Mouse (Mus musculus) embryonic facial prominence, embryonic 14.5 days (tissue): ENCODE measurements at regions not wholly inside any gene's neighbourhood (a gene's known extent, or its start where the extent isn't known, plus 50 kb on each side); places are given as distances from the start of the nearest gene placed in this dataset.
A peak's percentile ranks its signal among the peaks of the same experiment; 100 is the strongest.

Source experiments
- ATAC-seq: fragments of 200-750 bp; cut with Nextera tagmentation; 2 replicates; pipeline ENCODE4 v1.8.0; 2017; ENCODE audit warnings: low read depth, moderate number of reproducible peaks, moderate TSS enrichment
- DNase-seq: peaks from one replicate; pipeline ENCODE4 v3.0.0-alpha.2; 2015; ENCODE audit warnings: low spot score
- H3K27ac ChIP-seq: fragments of 300-500 bp; sonication (generic); replicated peaks from 2 replicates; pipeline ENCODE4 v1.5.1; 2014; ENCODE audit warnings: low read depth, mild to moderate bottlenecking, low read length, moderate library complexity
- H3K27me3 ChIP-seq: fragments of 300-500 bp; sonication (generic); replicated peaks from 2 replicates; pipeline ENCODE4 v1.6.1; 2014; ENCODE audit warnings: low read length; ENCODE audit not compliant: control insufficient read depth, insufficient read depth
- H3K36me3 ChIP-seq: fragments of 300-500 bp; sonication (generic); 2 replicates; pipeline ENCODE4 v1.6.1; 2014; ENCODE audit warnings: low read length, mixed read lengths; ENCODE audit not compliant: control insufficient read depth, insufficient read depth
- H3K4me1 ChIP-seq: fragments of 300-500 bp; sonication (generic); 2 replicates; pipeline ENCODE4 v1.6.1; 2014; ENCODE audit warnings: antibody characterized with exemption, low read length; ENCODE audit not compliant: control insufficient read depth, insufficient read depth
- H3K4me2 ChIP-seq: fragments of 300-500 bp; sonication (generic); 2 replicates; pipeline ENCODE4 v1.6.1; 2014; ENCODE audit warnings: low read depth, mild to moderate bottlenecking, low read length, moderate library complexity, mixed read lengths
- H3K4me3 ChIP-seq: fragments of 300-500 bp; sonication (generic); 2 replicates; pipeline ENCODE4 v1.5.1; 2014; ENCODE audit warnings: low read depth, mild to moderate bottlenecking, low read length
- H3K9ac ChIP-seq: fragments of 300-500 bp; sonication (generic); 2 replicates; pipeline ENCODE4 v1.6.1; 2014; ENCODE audit warnings: low read depth, mild to moderate bottlenecking, low read length, moderate library complexity, mixed read lengths
- H3K9me3 ChIP-seq: fragments of 300-500 bp; sonication (generic); 2 replicates; pipeline ENCODE4 v1.6.1; 2016; ENCODE audit warnings: low read length; ENCODE audit not compliant: control insufficient read depth
- WGBS: fragments of 180-500 bp; shearing (Covaris S2); extraction: QIAGEN DNeasy Blood & Tissue Kit; methylation state at CpG from one replicate; pipeline ENCODE4 v1.1.7; 2014; 5-methylcytosine and 5-hydroxymethylcytosine counted together

DNA sequence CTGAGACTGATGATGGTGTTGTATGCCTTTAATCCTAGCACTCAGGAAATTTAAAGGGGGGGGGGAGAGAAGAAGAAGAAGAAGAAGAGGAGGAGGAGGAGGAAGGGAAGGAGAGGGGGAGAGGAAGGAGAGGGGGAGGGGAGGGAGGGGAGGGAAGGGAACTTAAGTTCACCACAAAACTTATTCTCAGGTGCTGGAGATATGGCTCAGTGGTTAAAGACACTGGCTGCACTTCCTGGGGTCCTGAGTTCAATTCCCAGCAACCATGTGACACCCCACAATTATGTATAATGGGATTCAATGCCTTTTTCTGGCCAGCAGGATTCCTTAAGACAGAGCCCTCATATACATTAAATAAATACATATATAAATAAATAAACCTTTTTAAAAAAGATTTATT, 183.6 kb downstream of the Pfkfb3 start:
- H3K36me3 ChIP-seq, result no peaks in the 10 kb centered on the region
- no peak for ATAC-seq
- H3K9me3 ChIP-seq, result no peaks in the 10 kb centered on the region
- no peaks in the 10 kb centered on the region for H3K4me1 ChIP-seq
- no peaks in the 10 kb centered on the region for H3K27me3 ChIP-seq
- no peak overlapping the region for H3K4me3 ChIP-seq
- H3K27ac ChIP-seq, result no peak overlapping the region
- no peak overlapping the region for H3K4me2 ChIP-seq
- DNase-seq, result no peak
- H3K9ac ChIP-seq, result no peak overlapping the region

DNA sequence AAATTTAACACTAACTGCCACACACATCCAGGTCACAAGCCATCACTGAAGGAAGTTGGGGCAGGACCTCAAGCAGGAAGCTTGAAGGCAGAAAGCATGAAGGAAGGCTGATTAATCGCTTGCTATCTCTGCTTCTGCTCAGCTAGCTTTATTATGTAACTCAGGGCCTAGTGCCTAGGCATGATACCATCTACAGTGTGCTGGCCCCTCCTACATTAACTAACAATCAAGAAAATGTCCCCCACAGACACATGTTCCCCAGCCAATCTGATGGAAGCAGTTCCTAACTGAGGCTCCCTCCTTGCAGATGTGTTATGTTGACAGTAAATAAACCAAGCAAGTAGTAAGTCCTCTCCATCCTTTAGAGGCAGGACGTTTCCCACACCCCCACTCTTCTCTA, 186.6 kb downstream of the Pfkfb3 start:
- Histone ChIP-seq H3K27me3 (no peaks in the 10 kb centered on the region), H3K4me3 (no peak overlapping the region), H3K4me2 (no peak overlapping the region), H3K9me3 (no peaks in the 10 kb centered on the region), H3K27ac (no peak overlapping the region), H3K36me3 (no peaks in the 10 kb centered on the region), H3K4me1 (no peaks in the 10 kb centered on the region), H3K9ac (no peak overlapping the region)
- ATAC-seq (no peak), DNase-seq (no peak)
- WGBS, result 61% methylated on average over 2 of the region's 2 CpGs

DNA sequence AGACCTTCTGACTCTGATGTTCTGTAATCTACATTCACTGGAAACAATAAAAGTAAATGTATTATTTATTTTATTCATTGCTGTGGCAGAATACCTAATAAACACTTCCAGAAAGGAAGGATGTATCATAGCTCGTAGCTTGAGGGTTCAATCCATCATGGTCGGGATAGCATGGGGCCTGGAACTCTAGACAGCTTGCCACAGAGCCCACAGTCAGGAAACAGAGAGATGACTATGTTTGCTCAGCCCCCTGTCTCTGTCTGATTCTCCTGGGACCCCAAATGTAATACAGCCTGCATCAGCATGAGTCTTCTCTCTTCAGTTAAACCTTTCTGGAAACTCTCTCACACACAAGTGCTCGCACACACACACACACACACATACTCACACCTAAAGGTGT, 188.1 kb downstream of the Pfkfb3 start:
- H3K27me3 ChIP-seq, result no peaks in the 10 kb centered on the region
- no peaks in the 10 kb centered on the region for H3K36me3 ChIP-seq
- no peak overlapping the region for H3K4me2 ChIP-seq
- H3K9ac ChIP-seq, result no peak overlapping the region
- H3K27ac ChIP-seq, result no peak overlapping the region
- no peak overlapping the region for H3K4me3 ChIP-seq
- DNase-seq (no peak), ATAC-seq (no peak)
- no peaks in the 10 kb centered on the region for H3K9me3 ChIP-seq
- 62% methylated on average over 3 of the region's 3 CpGs for WGBS
- H3K4me1 ChIP-seq, result no peaks in the 10 kb centered on the region

DNA sequence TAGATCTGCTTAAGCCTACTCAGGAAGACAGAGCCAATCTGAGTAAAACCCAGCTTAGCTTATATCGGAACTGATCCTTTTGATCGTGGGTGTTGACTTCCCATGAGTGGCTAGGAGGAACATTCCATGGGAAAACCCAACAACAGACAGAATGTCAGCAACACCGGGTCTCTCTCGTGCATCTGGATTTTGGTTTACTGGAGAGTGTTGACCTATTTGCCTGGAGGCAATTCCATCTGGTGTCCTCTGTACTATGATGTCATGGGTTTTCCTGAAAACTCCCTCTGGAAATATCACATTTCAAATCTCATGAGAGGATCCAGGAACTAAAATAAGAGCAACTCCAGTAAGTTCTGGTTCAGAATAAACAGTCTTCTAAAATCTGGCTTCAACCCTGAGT, 188.5 kb downstream of the Pfkfb3 start:
- ATAC-seq (peak; percentile 50; the same call in 1 of the 2 replicates), DNase-seq (peak; percentile 34)
- no peaks in the 10 kb centered on the region for H3K9me3 ChIP-seq
- no peak overlapping the region for H3K9ac ChIP-seq
- no peak overlapping the region for H3K27ac ChIP-seq
- no peaks in the 10 kb centered on the region for H3K4me1 ChIP-seq
- H3K4me3 ChIP-seq, result no peak overlapping the region
- H3K4me2 ChIP-seq, result no peak overlapping the region
- H3K27me3 ChIP-seq, result no peaks in the 10 kb centered on the region
- no peaks in the 10 kb centered on the region for H3K36me3 ChIP-seq
- 26% methylated on average over 4 of the region's 4 CpGs for WGBS

DNA sequence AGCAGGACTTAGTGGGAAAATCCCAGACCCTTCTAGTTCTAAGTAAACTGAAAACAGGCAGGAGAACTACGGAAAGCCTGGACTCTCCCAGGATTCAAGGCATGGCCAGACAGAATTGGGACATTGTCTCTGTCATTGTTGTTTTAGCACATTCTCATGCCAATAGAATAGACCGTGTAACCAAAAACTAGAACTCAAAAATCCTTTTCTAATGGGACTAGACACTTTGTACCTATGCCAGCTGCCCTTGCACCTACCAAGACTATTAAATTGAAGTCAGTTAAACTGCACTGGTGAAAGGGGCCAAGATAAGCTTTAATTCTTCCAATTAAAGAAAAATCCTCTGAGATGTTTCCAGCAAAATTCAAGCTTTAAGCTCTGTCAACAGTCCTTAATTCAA, 189.8 kb downstream of the Pfkfb3 start:
- Histone ChIP-seq H3K36me3 (no peaks in the 10 kb centered on the region), H3K4me1 (no peaks in the 10 kb centered on the region), H3K27ac (no peak overlapping the region), H3K9me3 (no peaks in the 10 kb centered on the region), H3K4me2 (no peak overlapping the region), H3K9ac (no peak overlapping the region), H3K4me3 (no peak overlapping the region), H3K27me3 (no peaks in the 10 kb centered on the region)
- WGBS, result 66% methylated on average over 2 of the region's 2 CpGs
- ATAC-seq, result no peak
- DNase-seq, result no peak

DNA sequence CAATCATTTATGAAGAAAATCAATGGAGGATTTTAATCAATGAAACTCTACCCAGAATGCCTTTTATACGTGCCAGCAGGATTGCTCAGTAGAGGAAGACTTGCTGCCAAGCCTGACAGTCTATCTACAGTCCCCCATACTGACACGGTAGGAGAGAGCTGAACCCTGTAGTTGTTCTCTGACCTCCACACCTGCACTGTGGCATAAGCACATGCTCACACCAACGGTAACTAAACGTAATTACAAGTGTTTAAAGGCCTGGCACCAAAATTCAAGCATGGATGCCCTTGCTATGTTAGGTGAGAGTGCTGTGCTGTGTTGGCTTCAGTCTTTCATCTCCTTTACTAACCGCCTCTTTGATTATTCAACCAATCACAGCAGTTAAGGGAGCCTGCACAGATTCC, 190.8 kb downstream of the Pfkfb3 start:
- DNase-seq (no peak), ATAC-seq (no peak)
- Histone ChIP-seq H3K9ac (no peak overlapping the region), H3K27ac (no peak overlapping the region), H3K4me1 (no peaks in the 10 kb centered on the region), H3K27me3 (no peaks in the 10 kb centered on the region), H3K9me3 (no peaks in the 10 kb centered on the region), H3K4me2 (no peak overlapping the region), H3K4me3 (no peak overlapping the region), H3K36me3 (no peaks in the 10 kb centered on the region)
- WGBS, result 67% methylated on average over 5 of the region's 5 CpGs

DNA sequence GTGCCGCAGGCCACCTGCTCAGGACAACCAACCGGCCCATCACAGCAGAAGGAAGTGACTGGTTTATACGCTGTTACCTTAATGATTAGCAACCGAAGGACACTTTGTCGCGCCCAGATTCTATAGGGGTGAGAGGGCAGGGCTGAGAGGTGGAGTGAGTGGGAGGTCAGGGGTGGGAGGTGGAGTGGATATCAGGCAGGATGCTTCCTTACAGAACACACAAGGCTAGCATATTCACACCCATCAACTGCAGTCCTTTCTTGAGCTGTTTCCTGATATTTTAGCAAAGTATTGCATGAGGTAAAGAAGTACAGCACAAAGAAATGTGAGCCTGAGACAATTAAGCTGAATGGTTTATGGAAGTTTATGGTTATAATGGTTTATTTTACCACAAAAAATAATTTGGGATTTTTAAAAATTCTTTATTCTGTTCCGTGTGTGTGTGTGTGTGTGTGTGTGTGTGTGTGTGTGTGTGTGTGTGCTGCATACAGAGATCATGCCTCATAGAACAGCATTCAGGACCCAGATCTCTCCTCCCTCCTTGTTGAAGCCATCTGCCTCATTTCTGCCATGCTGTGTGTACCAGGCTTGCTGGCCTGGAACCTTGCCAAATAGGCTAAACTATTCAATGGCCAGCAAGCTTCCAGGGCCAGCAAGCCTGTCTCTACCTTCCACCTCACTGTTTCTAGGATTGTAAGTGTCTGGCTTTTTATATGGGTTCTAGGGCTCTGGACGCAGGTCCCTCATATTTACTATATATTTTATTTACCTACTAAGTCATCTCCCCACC, 190.5 kb downstream of the Prkcq start:
- no peaks in the 10 kb centered on the region for H3K4me1 ChIP-seq
- no peaks in the 10 kb centered on the region for H3K36me3 ChIP-seq
- H3K4me3 ChIP-seq, result no peak overlapping the region
- H3K9ac ChIP-seq, result no peak overlapping the region
- ATAC-seq (no peak), DNase-seq (no peak)
- no peaks in the 10 kb centered on the region for H3K27me3 ChIP-seq
- H3K4me2 ChIP-seq, result no peak overlapping the region
- H3K27ac ChIP-seq, result no peak overlapping the region
- 81% methylated on average over 8 of the region's 8 CpGs for WGBS
- H3K9me3 ChIP-seq, result no peaks in the 10 kb centered on the region

DNA sequence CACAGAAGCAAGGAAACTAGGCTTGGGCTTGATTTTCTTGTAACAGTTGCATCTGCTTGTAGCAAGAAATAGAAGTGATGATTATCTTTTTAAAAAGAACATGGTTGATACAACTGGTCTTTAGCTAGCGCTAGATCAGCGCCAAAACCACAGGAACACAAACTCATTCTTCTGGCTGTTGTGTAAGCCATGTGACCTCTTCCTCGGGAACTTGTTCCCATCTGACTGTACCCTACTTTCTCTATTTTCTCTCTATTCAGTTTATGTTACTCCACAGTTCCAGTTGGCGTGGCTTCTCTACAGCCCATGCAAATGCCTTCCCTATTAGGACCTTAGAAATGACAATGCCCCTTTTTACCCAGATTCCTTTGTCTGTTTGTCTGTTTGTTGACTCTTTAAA, 187.4 kb downstream of the Prkcq start:
- H3K9ac ChIP-seq, result no peak overlapping the region
- no peak for ATAC-seq
- no peak overlapping the region for H3K4me3 ChIP-seq
- no peak overlapping the region for H3K4me2 ChIP-seq
- DNase-seq, result no peak
- no peaks in the 10 kb centered on the region for H3K9me3 ChIP-seq
- no peak overlapping the region for H3K27ac ChIP-seq
- no peaks in the 10 kb centered on the region for H3K4me1 ChIP-seq
- no peaks in the 10 kb centered on the region for H3K27me3 ChIP-seq
- H3K36me3 ChIP-seq, result no peaks in the 10 kb centered on the region
- WGBS, result 82% methylated on average over 4 of the region's 4 CpGs

DNA sequence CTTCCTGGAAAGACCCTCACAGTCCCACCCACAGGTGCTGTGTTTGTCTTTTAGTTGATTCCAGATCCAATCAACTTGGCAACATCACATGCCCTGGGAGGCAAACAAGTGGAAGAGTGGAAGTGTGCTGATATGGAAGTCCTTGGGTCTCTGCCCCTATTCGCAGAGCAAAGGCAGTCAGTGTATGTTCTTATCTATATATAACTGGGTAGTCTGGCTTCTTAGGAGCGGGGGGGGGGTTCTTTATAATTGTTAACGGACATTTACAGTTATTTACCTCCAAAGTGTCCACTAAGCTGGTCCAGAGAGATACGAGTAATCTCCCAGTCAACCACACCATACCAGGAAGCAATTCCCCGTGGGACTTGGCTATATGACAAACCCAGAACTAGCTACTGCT, 184.8 kb downstream of the Prkcq start:
- H3K9me3 ChIP-seq, result no peaks in the 10 kb centered on the region
- H3K36me3 ChIP-seq, result no peaks in the 10 kb centered on the region
- no peak overlapping the region for H3K9ac ChIP-seq
- no peaks in the 10 kb centered on the region for H3K27me3 ChIP-seq
- H3K4me1 ChIP-seq, result no peaks in the 10 kb centered on the region
- DNase-seq (no peak), ATAC-seq (no peak)
- 81% methylated on average over 5 of the region's 5 CpGs for WGBS
- no peak overlapping the region for H3K4me3 ChIP-seq
- no peak overlapping the region for H3K27ac ChIP-seq
- H3K4me2 ChIP-seq, result no peak overlapping the region
